Mouse (Mus musculus): ENCODE results near the gene Scarf1.

DNA sequence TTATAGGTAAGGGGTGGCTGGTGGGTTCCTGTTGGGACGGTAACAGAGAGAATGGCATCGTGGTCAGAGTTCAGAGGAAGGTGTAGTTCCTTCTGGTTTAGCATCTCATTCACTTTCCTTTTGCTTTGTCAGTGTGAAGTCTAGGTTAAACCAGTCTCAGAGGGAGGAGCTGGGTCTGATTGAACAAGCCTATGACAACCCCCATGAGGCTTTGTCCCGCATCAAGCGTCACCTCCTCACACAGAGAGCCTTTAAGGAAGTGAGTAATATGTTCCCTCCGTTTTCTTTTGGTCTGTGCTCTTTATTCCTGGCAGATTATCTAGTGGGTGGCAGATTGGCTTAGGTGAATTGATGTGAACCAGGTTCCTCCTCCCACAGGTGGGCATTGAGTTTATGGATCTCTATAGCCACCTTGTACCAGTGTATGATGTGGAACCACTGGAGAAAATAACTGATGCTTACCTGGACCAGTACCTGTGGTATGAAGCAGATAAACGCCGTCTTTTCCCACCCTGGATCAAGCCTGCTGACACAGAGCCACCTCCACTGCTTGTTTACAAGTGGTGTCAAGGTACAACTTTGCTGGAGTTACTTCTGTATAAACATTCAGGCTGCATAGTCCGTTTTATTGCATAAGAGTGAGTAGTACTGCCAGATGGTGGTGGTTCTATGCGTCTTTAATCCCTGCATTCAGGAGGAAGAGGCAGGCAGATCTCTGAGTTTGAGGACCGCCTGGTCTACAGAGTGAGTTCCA is 18.9 kb upstream of the Scarf1 start:
- TF ChIP-seq CTCF (IDR thresholded peaks at IDR 0.05 in 2 of 3, conservative IDR thresholded peaks at IDR 0.05 in 1 of 3; ENCODE audit: control insufficient read depth in 1 of 3, insufficient read depth in 1 of 3, low read depth in 2 of 3, low read length in 3 of 3, poor library complexity in 1 of 3, severe bottlenecking in 1 of 3) (no peak), ETS1 (IDR thresholded peaks at IDR 0.05; ENCODE audit: low read depth, low read length) (no peak), ZNF384 (IDR thresholded peaks at IDR 0.05; ENCODE audit: low read depth, low read length) (no peak), USF1 (IDR thresholded peaks at IDR 0.05; ENCODE audit: low read depth, low read length) (no peak), GABPA (IDR thresholded peaks at IDR 0.05; ENCODE audit: low read depth, low read length) (no peak), MAX (IDR thresholded peaks at IDR 0.05; ENCODE audit: low read length) (no peak), NELFE (IDR thresholded peaks at IDR 0.05; ENCODE audit: low read depth, low read length) (no peak), POLR2AphosphoS2 (IDR thresholded peaks at IDR 0.05; ENCODE audit: low read length) (no peak), MXI1 (IDR thresholded peaks at IDR 0.05; ENCODE audit: low read depth, low read length) (no peak), HCFC1 (IDR thresholded peaks at IDR 0.05; ENCODE audit: low read depth, low read length) (no peak), E2F4 (IDR thresholded peaks at IDR 0.05; ENCODE audit: borderline replicate concordance, low read depth, low read length) (no peak)

Measured in MEL (cell line).